Mouse (Mus musculus): ENCODE measurements around the gene Lrba.

Lrba gene

DNA sequence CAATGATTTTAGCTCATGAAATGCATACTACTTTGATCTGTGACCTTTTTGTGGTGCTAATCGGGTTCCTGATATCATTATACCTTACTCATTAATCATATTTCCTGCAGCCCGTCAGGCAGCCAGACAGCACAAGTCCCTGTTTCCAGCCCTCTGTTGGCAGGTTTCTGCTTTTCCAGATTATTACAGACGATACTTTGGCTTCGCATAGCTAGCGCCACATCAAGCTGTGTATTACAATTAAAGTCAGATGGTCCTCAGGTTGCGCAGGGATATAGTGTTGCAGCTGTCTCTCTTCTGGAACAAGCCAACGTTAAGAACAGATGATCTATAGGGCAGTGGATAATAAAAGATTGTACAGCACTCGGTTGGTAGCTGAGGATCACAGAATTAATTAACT, 443.7 kb downstream of the Lrba start:
- no peak for DNase-seq (ENCODE audit: low read depth, low spot score)

- DNase-seq (ENCODE audit: low read depth, low spot score): peak; percentile 70
These were observed 453.2 kb downstream of the Lrba start for GRCm38 (mm10) chr3:86677573-86678155.

GRCm38 (mm10) chr3:86687571-86688209, 463.2 kb downstream of the Lrba start:
- DNase-seq (ENCODE audit: low read depth, low spot score): no peak

DNA sequence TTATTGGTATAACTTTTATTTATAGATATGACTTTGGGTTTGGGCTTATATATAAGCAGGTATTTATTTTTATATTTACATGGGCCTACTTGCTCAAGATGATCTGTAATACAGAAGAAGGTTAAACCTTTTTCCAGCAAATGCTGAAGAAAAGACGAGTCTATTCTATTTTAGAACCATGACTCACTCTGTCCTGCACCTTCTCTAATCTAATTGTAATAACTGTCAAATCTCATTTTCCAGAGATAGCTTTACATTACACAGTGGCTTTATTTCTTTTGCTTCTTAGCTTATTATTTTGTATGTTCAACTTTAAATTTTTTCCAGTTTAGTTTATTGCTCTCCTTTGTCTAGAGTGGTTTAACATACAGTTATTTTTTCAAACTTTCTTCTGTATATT, 464.0 kb downstream of the Lrba start:
- no peak for DNase-seq (ENCODE audit: low read depth, low spot score)

DNA sequence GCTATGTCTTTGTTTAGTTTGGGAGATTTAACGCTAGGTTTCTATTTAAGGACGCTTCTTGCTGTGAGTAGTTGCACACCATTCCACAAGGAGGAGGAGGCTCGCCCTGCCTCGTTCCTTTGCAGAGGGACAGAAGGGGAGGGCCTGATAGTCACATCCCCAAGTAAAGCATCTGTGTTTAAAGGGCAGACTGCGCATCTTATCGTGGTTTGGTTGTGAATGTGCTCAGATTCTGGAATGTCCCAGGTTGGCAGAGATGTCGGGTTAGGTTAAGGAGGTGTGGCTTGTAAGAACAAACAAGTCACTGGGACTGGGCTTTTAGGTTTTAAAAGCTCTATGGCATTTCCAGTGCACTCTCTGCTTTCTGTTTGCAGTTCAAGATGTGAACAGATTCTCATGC, 464.8 kb downstream of the Lrba start:
- no peak for DNase-seq (ENCODE audit: low read depth, low spot score)

DNA sequence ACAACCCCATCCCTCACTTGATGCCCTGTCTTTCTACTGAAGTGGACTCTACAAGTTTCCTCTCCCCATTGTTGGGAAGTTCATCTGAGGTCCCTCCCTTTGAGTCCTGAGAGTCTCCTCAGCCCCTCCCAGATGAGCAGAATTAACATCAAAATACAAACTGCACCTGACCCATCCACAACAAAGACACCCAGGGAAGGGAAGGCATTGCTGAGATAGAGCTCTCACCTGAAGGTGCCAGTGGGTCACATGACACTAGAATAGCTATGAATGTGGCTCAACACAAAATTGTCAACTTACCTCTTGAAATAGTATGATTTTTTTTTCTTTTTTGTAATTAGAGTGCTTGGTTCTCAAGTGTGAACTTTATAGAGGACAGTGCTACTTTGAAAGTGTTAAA, 468.3 kb downstream of the Lrba start:
- no peak for DNase-seq (ENCODE audit: low read depth, low spot score)

DNA sequence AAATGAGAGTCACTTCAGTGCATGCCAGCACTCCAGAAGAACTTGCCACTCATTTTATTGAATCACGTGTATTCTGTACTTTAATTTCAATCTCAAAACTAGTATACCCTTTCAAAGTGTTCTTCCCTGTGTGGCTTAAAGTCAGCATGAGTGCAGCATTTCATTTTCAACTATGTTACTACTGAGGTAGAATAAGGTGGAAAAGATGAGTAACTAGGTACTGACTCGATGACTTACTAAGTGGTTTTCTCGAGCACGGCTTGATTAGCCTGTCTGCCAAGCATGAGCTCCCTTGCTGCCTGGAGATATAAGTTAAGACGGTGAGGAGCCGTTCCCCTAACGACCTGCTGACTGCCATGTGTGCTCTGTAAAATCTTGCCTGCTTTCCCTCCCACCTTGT, 469.1 kb downstream of the Lrba start:
- no peak for DNase-seq (ENCODE audit: low read depth, low spot score)

DNA sequence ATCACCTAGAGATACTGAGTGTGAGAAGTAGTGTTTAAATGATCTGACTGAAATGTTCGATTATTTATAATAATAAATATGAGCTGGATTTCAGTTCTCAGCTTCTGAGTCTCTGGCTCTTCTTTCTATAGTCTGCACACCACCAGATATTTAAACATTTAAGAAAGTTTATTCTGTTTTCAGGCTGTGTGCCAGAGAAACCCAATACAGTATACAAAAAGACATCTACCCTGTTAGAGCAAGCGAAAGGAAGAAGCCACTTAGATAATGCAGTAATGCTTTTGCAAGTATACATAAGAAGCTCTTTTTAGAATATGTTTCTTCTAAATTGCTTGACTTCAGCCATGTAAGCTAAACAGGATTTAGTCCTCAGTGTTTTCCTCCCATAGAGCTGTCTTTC, 474.5 kb downstream of the Lrba start:
- DNase-seq (ENCODE audit: low read depth, low spot score): no peak

DNA sequence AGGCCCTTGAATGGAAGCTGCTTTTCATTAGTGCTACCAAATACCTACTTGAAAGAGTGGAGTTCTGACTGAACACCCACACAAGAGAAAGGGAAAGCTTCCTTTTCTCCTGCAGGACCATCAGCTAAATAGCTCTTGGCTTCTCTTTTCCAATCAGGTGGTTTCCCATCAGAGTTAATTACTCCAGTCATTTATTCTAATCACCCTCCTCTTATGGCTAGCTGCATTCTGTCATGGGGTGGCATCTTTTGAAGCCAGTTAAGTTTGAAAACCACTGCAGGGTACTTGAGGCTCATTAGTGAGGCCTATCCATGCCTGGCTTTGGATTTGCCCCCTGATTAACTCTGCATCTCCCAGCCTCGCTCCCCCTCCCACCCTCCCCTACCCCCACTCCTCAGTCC, 476.7 kb downstream of the Lrba start:
- no peak for DNase-seq (ENCODE audit: low read depth, low spot score)

DNA sequence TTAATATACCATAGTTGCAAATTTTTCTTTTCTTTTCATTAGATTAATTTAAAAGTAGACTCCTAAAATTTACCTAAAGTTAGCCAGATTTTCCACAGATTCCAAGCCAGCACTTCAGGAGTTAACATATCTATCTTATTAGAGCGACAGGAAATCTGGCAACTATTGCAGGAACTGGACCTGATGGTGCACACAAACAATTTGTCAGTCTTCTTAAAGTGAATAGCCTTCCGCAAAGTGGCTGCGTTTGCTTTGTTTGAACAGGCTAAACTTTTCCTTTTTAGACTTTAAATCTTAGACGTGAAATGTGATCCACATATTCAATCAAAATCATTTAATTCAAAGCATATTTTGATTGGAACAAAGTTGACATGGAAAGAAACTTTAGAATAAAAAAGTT, 485.0 kb downstream of the Lrba start:
- DNase-seq (ENCODE audit: low read depth, low spot score): no peak

DNA sequence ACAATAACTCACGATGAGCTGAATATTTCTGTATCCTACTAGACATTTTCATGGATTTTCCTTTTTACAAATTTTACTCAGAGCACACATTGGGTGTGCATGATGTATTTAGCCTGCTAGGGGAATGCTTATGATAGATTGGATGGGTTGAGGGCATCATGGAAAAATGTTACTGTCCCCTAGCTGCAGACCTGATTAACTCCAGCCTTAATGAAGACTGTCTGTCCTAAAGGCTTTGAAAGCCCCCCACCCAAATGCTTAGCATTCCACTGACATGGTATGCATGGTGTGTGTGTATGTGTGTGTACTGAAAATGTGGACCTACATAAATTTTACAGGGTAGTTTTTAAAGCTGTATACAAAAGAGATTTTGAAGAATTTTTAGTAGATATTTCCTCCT, 487.1 kb downstream of the Lrba start:
- no peak for DNase-seq (ENCODE audit: low read depth, low spot score)

- DNase-seq (ENCODE audit: low read depth, low spot score): no peak
These were observed 488.3 kb downstream of the Lrba start for GRCm38 (mm10) chr3:86712758-86713157.

- no peak for DNase-seq (ENCODE audit: low read depth, low spot score)
These were observed 490.0 kb downstream of the Lrba start for GRCm38 (mm10) chr3:86714446-86714845.

DNA sequence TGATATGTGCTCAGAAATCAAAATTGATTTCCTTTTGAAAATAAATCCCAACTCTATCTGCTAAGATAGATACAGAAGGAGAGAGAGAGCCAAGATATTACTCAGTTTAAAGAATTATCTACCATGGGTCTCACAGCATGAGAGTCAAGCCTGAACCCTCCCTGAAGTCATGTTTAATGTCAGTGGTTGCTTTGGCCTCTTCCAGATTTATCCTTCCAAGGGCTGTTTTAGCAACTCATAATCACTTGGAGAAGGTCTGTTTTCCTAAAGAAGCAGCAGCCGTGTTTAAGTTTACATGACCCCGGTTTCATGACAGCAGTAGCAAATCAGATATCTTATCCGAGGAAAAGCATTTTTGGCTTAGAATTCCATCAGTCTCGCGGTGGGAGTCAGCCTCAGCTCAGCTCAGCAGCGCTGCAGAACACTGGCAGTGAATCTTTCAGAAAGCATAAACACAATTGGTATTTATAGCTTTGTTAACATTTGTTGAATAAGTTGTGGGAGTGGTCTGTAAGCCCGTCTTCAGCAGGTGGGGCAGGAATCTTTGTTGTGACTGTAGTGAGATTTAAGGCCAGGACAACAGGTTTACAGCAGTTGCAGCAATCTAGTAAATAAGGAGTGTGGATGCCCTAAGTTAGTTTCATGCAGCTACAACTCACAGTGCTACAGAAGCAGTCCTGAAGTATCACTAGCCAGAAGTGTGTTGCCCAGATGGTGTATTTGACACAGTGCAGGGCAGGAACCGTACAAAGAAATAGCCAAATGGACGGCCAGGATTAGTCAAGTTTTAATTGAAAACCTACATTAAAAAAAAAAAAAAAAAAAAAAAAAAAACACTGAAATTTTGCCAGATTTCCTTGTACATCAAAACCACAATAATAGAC, 499.2 kb downstream of the Lrba start:
- no peak for DNase-seq (ENCODE audit: low read depth, low spot score)

DNA sequence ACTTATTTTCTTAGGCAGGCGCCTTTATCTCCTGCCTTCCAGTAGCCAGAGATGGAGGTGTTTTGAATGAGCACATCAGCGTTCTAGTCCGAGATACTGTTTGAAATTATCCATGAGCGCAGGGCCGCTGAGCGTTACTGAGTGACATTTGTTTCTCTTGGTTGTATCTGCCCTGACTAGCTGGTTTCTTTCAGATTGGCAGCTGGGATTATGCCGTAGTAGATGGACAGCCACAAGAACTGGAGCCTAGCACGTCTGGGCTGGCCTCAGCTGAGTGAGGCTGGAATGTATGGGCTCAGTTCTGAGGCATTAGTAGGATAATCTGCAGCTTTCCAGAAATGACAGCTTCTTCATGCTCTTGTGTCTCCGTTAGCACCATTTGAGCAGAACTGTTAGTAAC, 500.6 kb downstream of the Lrba start:
- DNase-seq (ENCODE audit: low read depth, low spot score): no peak

GRCm38 (mm10) chr3:86738831-86739230, 514.4 kb downstream of the Lrba start:
- no peak for DNase-seq (ENCODE audit: low read depth, low spot score)

DNA sequence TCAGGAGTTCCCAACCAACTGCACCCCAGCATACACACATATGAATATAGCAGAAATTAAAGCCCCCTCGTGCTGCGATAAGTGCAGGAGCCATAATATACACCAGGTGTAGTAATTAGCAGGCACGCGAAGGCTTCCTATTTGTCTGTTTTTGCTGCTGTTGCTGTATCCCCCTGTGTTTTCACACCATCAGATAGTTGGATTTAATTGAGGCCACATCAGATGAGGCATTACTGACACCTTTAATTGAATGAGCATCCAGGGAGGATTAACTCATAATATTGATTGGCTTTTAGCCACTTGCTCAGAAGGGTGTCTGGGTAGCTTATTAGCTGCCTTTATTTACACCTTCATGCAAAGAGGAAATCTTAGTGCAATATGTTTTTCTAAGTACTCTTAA, 515.3 kb downstream of the Lrba start:
- no peak for DNase-seq (ENCODE audit: low read depth, low spot score)

GRCm38 (mm10) chr3:86745348-86745747, 520.9 kb downstream of the Lrba start:
- no peak for DNase-seq (ENCODE audit: low read depth, low spot score)

GRCm38 (mm10) chr3:86745769-86746512, 521.5 kb downstream of the Lrba start:
- DNase-seq (ENCODE audit: low read depth, low spot score): no peak

DNA sequence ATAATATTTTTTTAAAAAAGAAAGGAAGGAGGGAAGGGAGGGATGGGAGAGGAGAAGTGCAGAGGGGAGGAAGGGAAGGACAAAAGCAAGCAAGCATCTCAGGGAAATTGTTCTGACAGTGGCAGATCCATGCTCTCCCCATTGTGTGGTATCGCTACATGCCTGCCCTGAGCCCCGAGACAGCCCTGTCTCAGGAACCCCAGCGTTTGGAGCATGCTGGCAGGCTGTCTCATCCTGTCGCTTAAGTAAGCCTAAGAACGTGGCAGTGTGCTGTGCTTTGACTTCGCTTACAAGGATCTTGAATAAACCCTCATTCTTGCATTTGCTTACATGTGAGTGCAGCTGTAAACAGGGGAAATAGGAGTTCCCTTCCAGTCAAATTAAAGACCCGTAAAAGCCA, 526.2 kb downstream of the Lrba start:
- no peak for DNase-seq (ENCODE audit: low read depth, low spot score)

DNA sequence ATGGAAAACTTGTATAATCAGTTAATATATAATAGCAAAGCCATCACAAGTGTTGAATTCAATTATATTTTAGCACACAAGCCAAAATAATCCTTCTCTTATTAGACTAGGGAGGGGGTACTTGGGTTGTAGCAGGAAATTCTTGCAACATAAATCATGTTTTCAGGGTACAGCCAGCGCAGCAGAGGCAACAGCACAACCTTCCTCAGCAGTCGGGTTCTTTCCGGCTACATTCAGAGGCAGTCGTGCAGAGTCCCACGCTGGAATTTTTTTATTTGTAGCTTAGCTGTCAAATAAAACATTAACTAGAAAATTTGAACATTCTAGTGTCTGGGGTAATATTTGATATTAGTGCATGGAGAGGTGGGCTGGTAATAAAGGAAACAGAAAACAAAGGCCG, 529.7 kb downstream of the Lrba start:
- DNase-seq (ENCODE audit: low read depth, low spot score): no peak

Data from A20 (cell line).